Mouse (Mus musculus) stomach, postnatal 0 days (tissue): ENCODE data around the gene Mia2. TPM values are rescaled to one million over a fixed set of nuclear protein-coding genes. Genes with fewer than 3 reads are reported as not detected.
A peak's percentile ranks its signal among the peaks of the same experiment; 100 is the strongest.

Experiments used
- ATAC-seq: fragments of 200-750 bp; cut with Nextera tagmentation; 2 replicates; pipeline ENCODE4 v1.8.0; 2017; ENCODE audit not compliant: low FRiP score, low TSS enrichment
- DNase-seq: peaks from one replicate; pipeline ENCODE4 v3.0.0-alpha.2; 2016; ENCODE audit warnings: low spot score
- H3K27ac ChIP-seq: fragments of 300-500 bp; sonication (generic); replicated peaks from 2 replicates; pipeline ENCODE4 v1.5.1; 2014; ENCODE audit warnings: mild to moderate bottlenecking, control low read depth
- H3K27me3 ChIP-seq: fragments of 300-500 bp; sonication (generic); 2 replicates; pipeline ENCODE4 v1.6.1; 2014; ENCODE audit warnings: low read length; ENCODE audit not compliant: control insufficient read depth, insufficient read depth
- H3K36me3 ChIP-seq: fragments of 300-500 bp; sonication (generic); 2 replicates; pipeline ENCODE4 v1.6.1; 2014; ENCODE audit warnings: low read length, mixed read lengths; ENCODE audit not compliant: control insufficient read depth, insufficient read depth
- H3K4me1 ChIP-seq: fragments of 300-500 bp; sonication (generic); replicated peaks from 2 replicates; pipeline ENCODE4 v1.6.1; 2014; ENCODE audit warnings: antibody characterized with exemption; ENCODE audit not compliant: control insufficient read depth, insufficient read depth
- H3K4me2 ChIP-seq: fragments of 300-500 bp; sonication (generic); replicated peaks from 2 replicates; pipeline ENCODE4 v1.6.1; 2014; ENCODE audit warnings: low read depth, mild to moderate bottlenecking, control low read depth, moderate library complexity
- H3K4me3 ChIP-seq: fragments of 300-500 bp; sonication (generic); 2 replicates; pipeline ENCODE4 v1.5.1; 2014; ENCODE audit warnings: low read depth, low read length, control low read depth
- H3K9ac ChIP-seq: fragments of 300-500 bp; sonication (generic); 2 replicates; pipeline ENCODE4 v1.6.1; 2014; ENCODE audit warnings: mild to moderate bottlenecking, low read length, control low read depth, mixed read lengths
- H3K9me3 ChIP-seq: fragments of 300-500 bp; sonication (generic); 2 replicates; pipeline ENCODE4 v1.6.1; 2016; ENCODE audit warnings: low read length; ENCODE audit not compliant: control insufficient read depth
- CTCF ChIP-seq: IDR thresholded peaks from 2 replicates; pipeline ENCODE4 v1.5.1; 2016; ENCODE audit warnings: antibody characterized with exemption, low read depth, mild to moderate bottlenecking, moderate library complexity
- EP300 ChIP-seq: optimal IDR thresholded peaks from 2 replicates; pipeline ENCODE3; 2016; ENCODE audit warnings: antibody characterized with exemption
- WGBS: fragments of 180-500 bp; shearing (Covaris S2); extraction: QIAGEN DNeasy Blood & Tissue Kit; methylation state at CpG from one replicate; pipeline ENCODE4 v1.1.7; 2014; 5-methylcytosine and 5-hydroxymethylcytosine counted together
- polyA plus RNA-seq: library from polyadenylated mRNA; unstranded; fragments of >200 nt; fragmentation: Nextera tagmentation; extraction: Ambion mirVana; gene quantifications from 2 replicates; pipeline ENCODE4 v1.2.1, GENCODE M21; 2015

The Mia2 gene
- polyA plus RNA-seq, 1 experiment from 2014 or later = 69.4 TPM

- H3K4me3 ChIP-seq = peak overlapping the region; percentile 86; the same call in 1 of the 2 replicates
- H3K4me2 ChIP-seq = peak overlapping the region; percentile 89; the same call in 1 of the 2 replicates
- H3K27me3 ChIP-seq = no peaks in the 10 kb centered on the region
- TF ChIP-seq EP300 (no peak), CTCF (peak; percentile 36; the same call in 1 of the 2 replicates)
- ATAC-seq (no peak), DNase-seq (no peak)
- no peak overlapping the region for H3K9ac ChIP-seq
- WGBS = 68% methylated on average over 7 of the region's 7 CpGs
- no peaks in the 10 kb centered on the region for H3K9me3 ChIP-seq
- H3K36me3 ChIP-seq = peaks cover 2% of the 10 kb centered on the region; the same call in 1 of the 2 replicates
- H3K4me1 ChIP-seq = peaks cover 5% of the 10 kb centered on the region
- H3K27ac ChIP-seq = no peak overlapping the region
Measured at GRCm38 (mm10) chr12:59132940-59133339, 37.3 kb downstream of the Mia2 start.

- Histone ChIP-seq H3K27me3 (no peaks in the 10 kb centered on the region), H3K4me1 (peaks cover 5% of the 10 kb centered on the region), H3K9ac (no peak overlapping the region), H3K27ac (no peak overlapping the region), H3K4me2 (no peak overlapping the region), H3K9me3 (no peaks in the 10 kb centered on the region), H3K4me3 (no peak overlapping the region), H3K36me3 (peaks cover 2% of the 10 kb centered on the region; the same call in 1 of the 2 replicates)
- WGBS = 89% methylated on average over 10 of the region's 10 CpGs
- ATAC-seq (no peak), DNase-seq (no peak)
- no peak for TF ChIP-seq EP300
- no peak for TF ChIP-seq CTCF
Measured at GRCm38 (mm10) chr12:59133437-59133999, 37.9 kb downstream of the Mia2 start.

GRCm38 (mm10) chr12:59135096-59135495 is 39.5 kb downstream of the Mia2 start:
- Histone ChIP-seq H3K4me2 (no peak overlapping the region), H3K36me3 (peaks cover 5% of the 10 kb centered on the region), H3K4me3 (no peak overlapping the region), H3K9me3 (no peaks in the 10 kb centered on the region), H3K27ac (no peak overlapping the region), H3K9ac (no peak overlapping the region), H3K4me1 (peaks cover 5% of the 10 kb centered on the region), H3K27me3 (no peaks in the 10 kb centered on the region)
- WGBS = 82% methylated on average over 4 of the region's 4 CpGs
- no peak for TF ChIP-seq CTCF
- TF ChIP-seq EP300 = no peak
- DNase-seq (no peak), ATAC-seq (no peak)

- no peaks in the 10 kb centered on the region for H3K9me3 ChIP-seq
- TF ChIP-seq EP300 (no peak), CTCF (no peak)
- H3K9ac ChIP-seq = no peak overlapping the region
- H3K4me2 ChIP-seq = no peak overlapping the region
- peaks cover 5% of the 10 kb centered on the region for H3K4me1 ChIP-seq
- 85% methylated on average over 13 of the region's 13 CpGs for WGBS
- ATAC-seq (no peak), DNase-seq (no peak)
- no peak overlapping the region for H3K27ac ChIP-seq
- H3K4me3 ChIP-seq = no peak overlapping the region
- H3K36me3 ChIP-seq = peaks cover 5% of the 10 kb centered on the region
- no peaks in the 10 kb centered on the region for H3K27me3 ChIP-seq
Measured at GRCm38 (mm10) chr12:59135533-59136300, 40.1 kb downstream of the Mia2 start.

- ATAC-seq = no peak
- no peak overlapping the region for H3K4me3 ChIP-seq
- H3K4me2 ChIP-seq = no peak overlapping the region
- 91% methylated on average over 6 of the region's 6 CpGs for WGBS
- no peak for TF ChIP-seq CTCF
- H3K9me3 ChIP-seq = no peaks in the 10 kb centered on the region
- peaks cover 9% of the 10 kb centered on the region for H3K36me3 ChIP-seq
- H3K9ac ChIP-seq = no peak overlapping the region
- DNase-seq = no peak
- no peak overlapping the region for H3K27ac ChIP-seq
- H3K27me3 ChIP-seq = no peaks in the 10 kb centered on the region
- H3K4me1 ChIP-seq = peaks cover 5% of the 10 kb centered on the region
Measured at GRCm38 (mm10) chr12:59137031-59137430, 41.4 kb downstream of the Mia2 start.

- H3K9ac ChIP-seq = no peak overlapping the region
- TF ChIP-seq CTCF (peak; percentile 55), EP300 (no peak)
- H3K27ac ChIP-seq = no peak overlapping the region
- 76% methylated on average over 2 of the region's 2 CpGs for WGBS
- peak; percentile 45; the same call in 1 of the 2 replicates for ATAC-seq
- no peak overlapping the region for H3K4me3 ChIP-seq
- no peaks in the 10 kb centered on the region for H3K27me3 ChIP-seq
- no peaks in the 10 kb centered on the region for H3K4me1 ChIP-seq
- no peaks in the 10 kb centered on the region for H3K9me3 ChIP-seq
- peaks cover 9% of the 10 kb centered on the region for H3K36me3 ChIP-seq
- H3K4me2 ChIP-seq = no peak overlapping the region
- DNase-seq = peak; percentile 26
Measured at GRCm38 (mm10) chr12:59139372-59139771, 43.8 kb downstream of the Mia2 start.
